Mouse (Mus musculus) cerebellum, postnatal 14 days (tissue): ENCODE measurements around the gene Sipa1.
A peak's percentile ranks its signal among the peaks of the same experiment; 100 is the strongest.

ENCODE experiments used
- DNase-seq, 2 experiments: peaks; one replicate each; pipeline ENCODE4 v3.0.0; 2021; ENCODE audit warnings: mixed read lengths in 2 of 2

The Sipa1 gene

GRCm38 (mm10) chr19:5601752-5602541 lies 61.6 kb downstream of the Sipa1 start, which contains the start of gene Rnaseh2c:
Gene Rnaseh2c, plus strand, starts transcription at chr19:5601873.
- DNase-seq: peak; percentile 82 to 83
